Mouse (Mus musculus): ENCODE measurements around the gene Pdgfb.

The Pdgfb gene

DNA sequence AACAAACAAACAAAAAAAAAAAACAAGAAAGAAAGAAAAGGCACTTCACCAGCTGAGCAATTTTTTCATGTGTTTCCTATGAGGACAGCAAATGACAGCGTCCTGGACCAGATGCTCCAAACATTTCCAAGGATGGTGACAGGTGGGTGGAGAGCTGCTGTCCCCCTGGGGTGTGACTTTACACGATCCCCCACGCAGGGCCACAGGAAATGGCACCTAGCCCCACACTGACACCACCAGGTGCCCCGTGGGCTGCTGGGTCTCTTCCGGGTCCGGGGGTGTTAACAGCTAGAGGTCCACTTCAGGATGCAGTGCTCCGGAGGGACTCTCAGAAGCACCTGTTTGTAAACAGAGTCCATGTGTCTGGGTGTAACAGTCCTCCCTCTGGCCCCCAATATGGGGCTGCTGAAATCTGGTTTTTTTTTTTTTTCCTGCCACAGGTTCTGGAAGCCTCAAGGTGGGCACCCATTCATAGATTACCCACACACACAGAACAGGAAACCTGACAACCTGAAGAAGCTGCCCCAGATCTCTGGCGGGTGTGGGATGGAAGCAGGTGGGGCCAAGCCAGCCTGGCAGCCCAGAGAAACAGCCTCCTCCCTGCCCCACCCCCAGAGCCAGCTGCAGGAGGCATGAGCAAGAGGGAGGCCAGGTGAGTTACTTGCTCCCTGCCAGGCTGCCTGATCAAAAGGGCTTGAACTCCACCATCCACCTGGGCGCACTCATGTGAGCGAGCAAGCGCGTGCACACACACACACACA is 5.2 kb downstream of the Pdgfb start:
- peak; percentile 5; the same call in 1 of the 2 replicates for ATAC-seq (ENCODE audit: low TSS enrichment)

DNA sequence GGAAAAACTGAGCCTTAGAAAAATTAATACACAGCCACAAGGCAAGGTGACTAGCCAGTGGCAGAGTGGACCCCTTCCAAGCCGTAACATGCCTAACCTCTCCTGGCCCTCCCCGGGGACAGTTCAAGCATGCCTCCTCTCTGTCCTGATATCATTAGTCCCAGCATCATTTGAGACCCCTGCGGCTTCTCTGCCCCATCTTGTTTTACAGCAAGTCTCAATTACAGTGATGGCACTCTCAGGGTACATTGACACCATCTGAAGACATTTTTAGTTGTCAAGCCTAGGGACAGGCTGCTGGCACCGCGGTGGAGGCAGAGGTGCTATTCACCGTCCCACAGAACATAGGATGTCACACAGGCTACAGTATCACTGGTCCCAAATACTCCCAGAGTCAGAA is 6.3 kb downstream of the Pdgfb start:
- no peak for ATAC-seq (ENCODE audit: low TSS enrichment)

GRCm38 (mm10) chr15:80006156-80006555 is 8.6 kb downstream of the Pdgfb start:
- no peak for ATAC-seq (ENCODE audit: low TSS enrichment)

DNA sequence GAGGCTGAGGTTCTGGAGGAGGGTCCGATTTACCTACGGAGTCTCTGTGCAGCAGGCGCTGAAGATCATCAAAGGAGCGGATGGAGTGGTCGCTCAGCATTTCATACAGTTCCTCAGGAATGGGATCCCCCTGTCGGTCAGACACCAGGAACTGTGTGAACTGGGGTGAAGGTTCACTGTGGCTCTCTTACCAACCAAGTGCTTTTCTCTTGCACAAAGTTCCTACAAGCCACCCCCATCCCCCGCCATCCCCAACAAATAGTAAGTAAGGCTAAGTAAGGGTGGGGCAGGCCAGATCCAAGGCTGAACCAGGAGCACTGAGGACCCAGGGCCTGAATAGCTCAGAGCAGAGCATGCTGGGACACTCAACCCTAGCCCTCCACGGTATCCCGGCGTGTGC is 9.3 kb downstream of the Pdgfb start:
- ATAC-seq (ENCODE audit: low TSS enrichment), result no peak

DNA sequence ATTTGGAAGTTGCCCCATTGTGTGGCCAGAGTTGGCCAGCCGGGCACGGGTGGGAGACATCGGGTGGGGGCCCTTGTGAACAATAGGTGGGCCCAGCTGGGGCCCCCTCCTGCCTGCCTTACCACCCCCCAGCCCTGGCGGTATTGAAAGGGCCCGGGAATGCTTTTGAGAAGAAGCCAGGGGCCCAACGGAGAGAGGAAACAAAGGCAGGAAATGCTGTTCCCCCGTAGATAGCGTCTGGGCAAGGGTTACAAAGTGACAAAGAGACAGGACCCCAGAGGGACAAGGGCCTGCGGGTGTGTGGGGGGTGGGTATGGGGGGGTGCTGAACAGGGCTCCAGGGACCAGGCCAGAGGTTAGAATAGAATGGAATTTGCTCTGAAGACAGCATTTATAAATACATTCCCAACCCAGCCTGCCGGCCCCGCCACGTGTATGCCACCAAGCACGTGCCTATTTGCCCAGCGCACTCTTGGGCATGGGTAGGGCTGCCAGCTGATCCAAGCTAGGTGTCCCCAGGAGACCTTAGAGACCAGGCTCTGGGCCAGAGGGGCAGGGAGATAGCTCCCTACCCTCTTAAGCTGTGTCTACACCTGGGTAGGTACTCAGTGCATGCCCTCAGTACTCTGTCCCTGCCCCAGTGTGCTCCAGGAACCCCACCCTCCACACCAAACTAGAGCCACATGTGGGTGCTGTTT is 10.0 kb downstream of the Pdgfb start:
- no peak for ATAC-seq (ENCODE audit: low TSS enrichment)

DNA sequence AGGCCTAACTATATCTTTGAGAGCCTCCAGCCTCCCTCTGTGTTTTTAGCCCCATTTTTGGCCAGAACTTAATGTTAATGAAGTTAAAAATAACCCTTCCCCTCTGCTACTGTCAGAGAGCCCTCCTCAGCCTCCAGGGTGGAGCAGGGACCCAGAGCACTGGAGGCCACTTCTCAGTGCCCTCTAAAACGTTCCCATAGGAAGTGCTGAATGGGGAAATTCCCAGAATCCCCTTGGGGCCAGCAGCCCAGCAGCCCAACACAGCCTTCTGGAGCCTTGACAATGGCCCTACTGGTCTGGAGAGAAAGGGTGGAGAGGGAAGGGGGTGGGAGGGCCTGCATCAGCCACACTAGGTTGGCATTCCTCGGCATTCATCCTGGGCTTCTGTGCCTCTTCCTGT is 11.2 kb downstream of the Pdgfb start:
- ATAC-seq (ENCODE audit: low TSS enrichment), result no peak

GRCm38 (mm10) chr15:80001601-80002000 is 13.2 kb downstream of the Pdgfb start:
- ATAC-seq (ENCODE audit: low TSS enrichment), result no peak

DNA sequence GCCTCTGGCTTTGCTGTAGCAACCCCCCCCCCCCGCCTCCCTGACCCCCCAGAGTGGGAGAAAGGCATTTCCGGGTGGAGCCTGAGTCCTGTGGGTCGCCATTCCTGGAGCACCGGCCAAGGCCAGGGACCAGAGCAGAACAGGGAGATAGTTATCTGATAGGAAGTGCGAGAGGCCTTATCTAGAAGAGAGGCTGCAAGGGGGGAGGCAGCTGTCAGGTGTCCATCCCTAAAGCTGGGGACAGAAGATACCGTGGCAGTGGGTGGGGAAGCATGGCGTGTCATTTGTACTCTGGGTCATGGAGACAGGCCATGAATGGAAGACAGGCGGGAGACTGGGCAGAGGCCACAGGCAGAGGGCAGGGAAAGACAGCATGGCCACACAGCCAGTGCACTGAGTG is 14.1 kb downstream of the Pdgfb start:
- ATAC-seq (ENCODE audit: low TSS enrichment), result no peak

GRCm38 (mm10) chr15:79997988-79998387 is 16.8 kb downstream of the Pdgfb start:
- ATAC-seq (ENCODE audit: low TSS enrichment), result no peak

GRCm38 (mm10) chr15:79996781-79997180 is 18.0 kb downstream of the Pdgfb start:
- ATAC-seq (ENCODE audit: low TSS enrichment), result no peak

DNA sequence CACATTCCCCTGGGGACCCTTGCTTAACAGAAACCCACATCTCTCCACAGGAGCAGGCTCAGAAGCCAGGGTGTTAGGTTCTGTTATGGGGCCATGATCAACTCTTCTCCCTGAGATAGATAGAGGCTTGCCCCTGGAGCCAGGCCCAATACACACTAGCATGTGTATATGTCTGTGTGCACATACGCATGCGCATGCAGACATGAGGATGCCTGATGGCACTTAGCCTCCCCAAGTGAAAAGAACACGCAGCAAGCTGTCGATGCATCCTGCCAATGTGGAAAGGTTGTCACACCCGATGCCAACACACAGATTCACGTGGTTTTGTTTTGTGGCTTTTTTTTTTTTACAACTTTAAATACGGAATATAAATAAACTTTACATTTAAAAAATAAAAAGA is 19.2 kb downstream of the Pdgfb start:
- no peak for ATAC-seq (ENCODE audit: low TSS enrichment)

DNA sequence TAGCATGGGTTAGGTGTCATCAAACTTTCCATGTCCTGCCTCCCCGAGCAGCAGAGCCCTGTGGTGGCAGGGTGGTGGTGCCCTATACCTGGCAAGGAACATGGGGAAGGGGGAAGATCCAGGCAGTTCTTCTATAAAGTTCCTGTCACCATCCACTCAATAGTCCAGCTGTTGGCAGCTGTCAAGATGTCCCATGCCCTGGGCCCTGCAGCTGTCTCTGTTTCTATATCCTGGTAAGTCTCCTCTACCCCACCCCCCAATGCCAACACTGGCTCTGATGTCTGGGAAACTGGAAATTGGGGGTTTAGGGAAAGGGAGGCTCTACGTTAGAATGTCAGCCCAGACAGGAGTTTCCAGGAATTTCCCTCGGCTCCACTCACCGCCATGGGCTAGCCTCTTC is 20.2 kb downstream of the Pdgfb start:
- no peak for ATAC-seq (ENCODE audit: low TSS enrichment)

DNA sequence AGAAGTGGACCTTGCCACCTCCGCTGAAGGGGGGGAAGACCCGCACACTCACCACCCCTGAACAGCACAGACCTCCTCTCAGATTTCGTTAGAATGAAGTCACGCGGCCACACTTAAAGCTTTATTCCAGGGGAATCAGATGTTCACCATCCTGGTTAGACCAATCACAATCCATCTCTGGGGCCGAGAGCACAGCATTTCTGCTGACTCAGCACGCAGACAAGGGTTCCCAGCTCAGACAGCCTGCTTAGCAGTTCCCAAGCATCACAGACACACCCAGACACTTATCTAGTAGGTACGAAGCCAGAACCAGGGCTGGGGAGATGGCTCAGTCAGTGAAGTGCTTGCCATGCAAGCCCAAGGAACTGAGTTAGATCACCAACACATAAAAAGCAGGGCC is 28.6 kb downstream of the Pdgfb start:
- no peak for ATAC-seq (ENCODE audit: low TSS enrichment)

DNA sequence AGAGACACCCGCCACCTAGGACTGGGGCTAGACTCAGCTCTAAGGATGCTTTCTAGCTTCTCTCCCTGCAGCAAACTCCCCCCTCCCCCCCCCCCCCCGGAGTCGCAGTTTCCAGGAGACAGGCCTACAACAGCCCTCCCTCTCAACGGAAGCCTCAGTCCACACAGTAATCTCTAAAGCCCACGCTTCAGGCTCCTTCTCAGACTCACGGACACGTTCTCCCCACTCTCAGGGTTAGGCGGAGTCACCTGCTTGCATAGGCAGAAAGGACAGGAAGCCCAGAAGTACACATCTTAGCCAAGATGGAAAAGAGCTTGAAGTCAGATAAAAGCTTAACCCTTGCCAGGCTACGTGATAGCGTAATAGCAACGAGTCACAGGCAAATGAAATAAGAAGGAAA is 29.3 kb downstream of the Pdgfb start:
- peak; percentile 38; the same call in 1 of the 2 replicates for ATAC-seq (ENCODE audit: low TSS enrichment)

GRCm38 (mm10) chr15:79984152-79984551 is 30.6 kb downstream of the Pdgfb start:
- no peak for ATAC-seq (ENCODE audit: low TSS enrichment)

DNA sequence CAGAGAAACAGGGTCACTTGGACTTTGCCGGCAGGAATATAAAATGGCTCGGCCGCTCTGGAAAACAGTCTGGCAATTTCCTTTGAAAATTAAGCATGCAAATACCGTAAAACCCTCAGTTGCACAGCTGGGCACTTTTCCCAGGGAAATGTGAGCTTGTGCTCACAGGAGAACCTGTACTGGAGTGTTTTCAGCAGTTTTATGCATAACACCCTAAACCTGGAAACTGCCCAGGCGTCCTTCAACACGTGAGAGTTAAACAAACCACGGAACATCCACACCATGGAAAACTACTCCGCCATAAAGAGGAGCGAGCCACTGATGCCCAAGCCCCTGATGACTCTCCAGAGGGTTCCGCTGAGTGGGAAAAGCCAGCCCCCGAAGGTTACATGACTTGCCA is 34.1 kb downstream of the Pdgfb start:
- no peak for ATAC-seq (ENCODE audit: low TSS enrichment)

GRCm38 (mm10) chr15:79972186-79972585 is 42.6 kb downstream of the Pdgfb start:
- no peak for ATAC-seq (ENCODE audit: low TSS enrichment)

- ATAC-seq (ENCODE audit: low TSS enrichment), result no peak
Observed at GRCm38 (mm10) chr15:79970940-79971339, 43.8 kb downstream of the Pdgfb start, which contains the start of gene Cbx7. Gene Cbx7, minus strand, starts transcription at chr15:79971119.

DNA sequence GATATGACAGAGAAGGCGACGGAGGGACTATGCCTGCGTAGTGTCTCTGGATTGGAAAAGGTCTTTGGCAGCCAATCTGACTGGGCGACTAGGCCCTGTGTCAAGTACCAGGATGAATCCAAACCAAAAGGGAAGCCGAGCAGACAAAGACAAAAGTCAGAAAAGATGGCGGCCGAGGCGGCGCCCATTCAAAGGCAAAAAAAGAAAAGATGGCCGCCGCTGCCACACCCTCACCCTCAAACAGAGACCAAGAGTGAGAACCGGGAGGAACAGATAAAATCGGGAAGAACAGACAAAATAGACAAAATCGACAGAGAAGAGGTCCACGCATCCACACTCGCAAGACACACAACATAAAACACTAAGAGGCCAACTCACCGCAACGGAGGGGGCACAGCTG is 44.3 kb downstream of the Pdgfb start:
- no peak for ATAC-seq (ENCODE audit: low TSS enrichment)

DNA sequence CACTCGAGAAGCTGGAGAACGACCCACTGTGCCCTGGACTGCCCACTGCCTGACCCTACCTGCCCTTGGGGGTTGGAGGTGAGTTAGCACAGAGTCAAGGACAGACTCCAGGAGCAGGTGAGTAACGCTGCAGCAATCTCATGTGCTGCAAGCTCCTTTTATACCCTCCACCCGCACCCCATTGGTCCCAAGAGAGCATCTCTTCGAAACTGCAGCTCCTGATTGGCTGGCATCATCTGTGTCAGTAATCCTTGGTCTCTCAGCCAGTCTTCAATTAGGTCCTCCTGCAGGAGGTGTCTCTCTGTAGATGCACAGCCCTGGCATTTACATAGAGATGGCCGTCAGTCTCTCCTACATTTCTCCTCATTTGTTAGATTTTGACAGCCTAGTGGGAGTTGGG is 47.4 kb downstream of the Pdgfb start:
- no peak for ATAC-seq (ENCODE audit: low TSS enrichment)

- ATAC-seq (ENCODE audit: low TSS enrichment), result no peak
Observed at GRCm38 (mm10) chr15:79964376-79964775, 50.4 kb downstream of the Pdgfb start.

DNA sequence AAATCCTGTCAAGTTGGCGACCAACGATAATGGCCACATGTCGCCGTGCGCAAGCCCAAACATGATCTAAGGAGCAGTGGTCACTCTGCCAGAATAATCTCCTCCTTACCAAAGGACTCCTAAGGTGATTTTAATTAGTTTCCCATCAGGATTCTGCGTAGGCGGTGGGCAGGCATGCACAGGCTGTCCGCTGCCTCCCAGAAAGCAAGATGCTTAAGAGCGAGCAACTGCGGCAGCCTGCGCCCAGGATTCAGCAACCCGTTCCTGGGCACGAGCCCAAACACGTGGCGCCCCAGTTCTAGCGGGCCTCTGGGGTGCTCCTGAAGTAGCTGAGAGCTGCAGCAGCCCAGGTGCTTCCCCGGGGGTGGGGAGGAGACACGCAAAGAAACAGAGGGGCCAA is 52.1 kb downstream of the Pdgfb start:
- ATAC-seq (ENCODE audit: low TSS enrichment), result no peak

DNA sequence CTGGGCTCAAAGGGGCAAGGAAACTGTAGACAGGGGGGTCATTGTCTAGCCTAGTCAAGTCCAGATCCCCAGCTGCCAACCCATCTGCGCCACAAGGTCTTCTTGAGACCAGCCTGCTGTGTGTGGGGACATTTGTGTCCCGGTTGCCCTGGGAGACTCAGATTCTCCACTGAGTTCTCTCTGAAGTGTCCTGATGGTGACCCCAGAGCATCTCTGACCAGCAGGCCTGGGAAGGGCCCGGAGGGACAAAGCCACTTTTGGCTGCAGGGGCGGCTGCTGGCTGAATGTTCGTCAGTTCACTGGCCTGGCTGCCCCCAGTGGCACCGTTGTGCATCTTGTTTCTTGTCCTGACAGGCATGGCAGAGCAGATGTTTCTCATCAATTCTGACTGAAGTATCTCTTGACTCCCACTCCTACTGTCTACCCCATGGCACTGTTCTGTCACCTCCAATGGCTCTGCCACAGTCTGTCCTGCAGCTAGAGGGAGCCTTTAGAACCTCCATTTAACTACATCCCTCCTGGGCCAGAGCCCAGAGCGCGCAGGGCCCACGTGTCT is 53.3 kb downstream of the Pdgfb start:
- ATAC-seq (ENCODE audit: low TSS enrichment), result 0 out of 2 replicates have a peak, but pooled peaks have one; percentile 16

Measured in frontal cortex, adult (tissue).